Mouse (Mus musculus) kidney, embryonic 14.5 days (tissue): ENCODE measurements around the gene Nt5dc1. TPM values are rescaled to one million over a fixed set of nuclear protein-coding genes. Genes with fewer than 3 reads are reported as not detected.

Source experiments
- ATAC-seq: fragments of 200-750 bp; cut with Nextera tagmentation; 2 replicates; pipeline ENCODE4 v1.8.0; 2017; ENCODE audit warnings: moderate number of reproducible peaks, mild to moderate bottlenecking, moderate TSS enrichment, moderate library complexity; ENCODE audit not compliant: low FRiP score, low TSS enrichment
- H3K27ac ChIP-seq: fragments of 300-500 bp; sonication (generic); 2 replicates; pipeline ENCODE4 v1.5.1; 2014; ENCODE audit warnings: low read depth, mild to moderate bottlenecking, low read length, moderate library complexity, mixed read lengths
- H3K27me3 ChIP-seq: fragments of 300-500 bp; sonication (generic); 2 replicates; pipeline ENCODE4 v1.6.1; 2014; ENCODE audit warnings: mild to moderate bottlenecking, low read length; ENCODE audit not compliant: control insufficient read depth, insufficient read depth
- H3K36me3 ChIP-seq: fragments of 300-500 bp; sonication (generic); 2 replicates; pipeline ENCODE4 v1.6.1; 2014; ENCODE audit warnings: low read length, mixed read lengths; ENCODE audit not compliant: control insufficient read depth, insufficient read depth
- H3K4me1 ChIP-seq: fragments of 300-500 bp; sonication (generic); 2 replicates; pipeline ENCODE4 v1.6.1; 2014; ENCODE audit warnings: low read length, mixed read lengths; ENCODE audit not compliant: control insufficient read depth, insufficient read depth
- H3K4me2 ChIP-seq: fragments of 300-500 bp; sonication (generic); replicated peaks from 2 replicates; pipeline ENCODE4 v1.6.1; 2014; ENCODE audit warnings: low read depth, mild to moderate bottlenecking, low read length
- H3K4me3 ChIP-seq: fragments of 300-500 bp; sonication (generic); 2 replicates; pipeline ENCODE4 v1.5.1; 2014; ENCODE audit warnings: mild to moderate bottlenecking, low read length
- H3K9ac ChIP-seq: fragments of 300-500 bp; sonication (generic); 2 replicates; pipeline ENCODE4 v1.6.1; 2014; ENCODE audit warnings: low read depth, mild to moderate bottlenecking, low read length, moderate library complexity
- H3K9me3 ChIP-seq: fragments of 300-500 bp; sonication (generic); 2 replicates; pipeline ENCODE4 v1.6.1; 2016; ENCODE audit warnings: low read length; ENCODE audit not compliant: control insufficient read depth
- WGBS: fragments of 180-500 bp; shearing (Covaris S2); extraction: QIAGEN DNeasy Blood & Tissue Kit; methylation state at CpG from one replicate; pipeline ENCODE4 v1.1.7; 2014; 5-methylcytosine and 5-hydroxymethylcytosine counted together
- polyA plus RNA-seq: library from polyadenylated mRNA; unstranded; fragments of >200 nt; fragmentation: Nextera tagmentation; extraction: Ambion mirVana; gene quantifications from 2 replicates; pipeline ENCODE4 v1.2.1, GENCODE M21; 2014

Gene Nt5dc1
- polyA plus RNA-seq, 1 experiment from 2014 or later, result 13.4 TPM

DNA sequence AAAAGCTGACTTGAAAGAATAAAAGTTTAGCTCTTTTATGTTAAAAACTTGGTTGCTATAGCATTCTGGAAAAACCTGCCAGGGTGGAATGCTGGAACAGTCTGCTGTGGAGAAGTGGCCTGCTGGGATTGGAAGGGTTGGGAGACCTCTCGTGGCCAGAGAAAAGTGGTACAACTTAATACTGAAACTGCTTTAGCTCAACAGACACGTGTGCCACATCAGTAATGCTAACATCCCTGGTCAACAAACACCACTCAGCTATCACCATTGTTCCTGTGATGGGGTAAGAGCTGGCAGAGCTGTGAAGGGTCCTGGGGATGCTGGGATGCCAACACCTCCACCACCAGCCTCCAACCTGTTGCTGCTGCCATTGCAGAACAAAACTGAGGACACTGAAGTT, 90.0 kb downstream of the Nt5dc1 start:
- WGBS, result 2% methylated on average over 2 of the region's 2 CpGs
- no peak overlapping the region for H3K27ac ChIP-seq
- no peak overlapping the region for H3K4me3 ChIP-seq
- no peaks in the 10 kb centered on the region for H3K4me1 ChIP-seq
- ATAC-seq, result peak; percentile 72; the same call in 1 of the 2 replicates
- H3K4me2 ChIP-seq, result no peak overlapping the region
- no peaks in the 10 kb centered on the region for H3K27me3 ChIP-seq
- no peak overlapping the region for H3K9ac ChIP-seq
- H3K36me3 ChIP-seq, result no peaks in the 10 kb centered on the region
- no peaks in the 10 kb centered on the region for H3K9me3 ChIP-seq

GRCm38 (mm10) chr10:34327144-34327543, 91.2 kb downstream of the Nt5dc1 start:
- Histone ChIP-seq H3K9ac (no peak overlapping the region), H3K36me3 (no peaks in the 10 kb centered on the region), H3K4me3 (no peak overlapping the region), H3K4me1 (no peaks in the 10 kb centered on the region), H3K27me3 (no peaks in the 10 kb centered on the region), H3K9me3 (no peaks in the 10 kb centered on the region), H3K27ac (no peak overlapping the region), H3K4me2 (no peak overlapping the region)
- no peak for ATAC-seq
- 66% methylated on average over 5 of the region's 5 CpGs for WGBS

- ATAC-seq, result no peak
Measured at GRCm38 (mm10) chr10:34326701-34327100, 91.7 kb downstream of the Nt5dc1 start.

GRCm38 (mm10) chr10:34320809-34321208, 97.5 kb downstream of the Nt5dc1 start:
- Histone ChIP-seq H3K4me1 (peaks cover 6% of the 10 kb centered on the region; the same call in 1 of the 2 replicates), H3K36me3 (no peaks in the 10 kb centered on the region), H3K9me3 (no peaks in the 10 kb centered on the region), H3K4me2 (no peak overlapping the region), H3K27ac (no peak overlapping the region), H3K27me3 (no peaks in the 10 kb centered on the region), H3K9ac (no peak overlapping the region), H3K4me3 (no peak overlapping the region)
- WGBS, result 82% methylated on average over 2 of the region's 2 CpGs
- ATAC-seq, result no peak

More at GRCm38 (mm10) chr10:34326701-34327100, 91.7 kb downstream of the Nt5dc1 start:
- H3K27ac ChIP-seq, result no peak overlapping the region
- H3K9me3 ChIP-seq, result no peaks in the 10 kb centered on the region
- H3K9ac ChIP-seq, result no peak overlapping the region
- H3K36me3 ChIP-seq, result no peaks in the 10 kb centered on the region
- H3K4me3 ChIP-seq, result no peak overlapping the region
- WGBS, result 23% methylated on average over 4 of the region's 4 CpGs
- H3K4me1 ChIP-seq, result no peaks in the 10 kb centered on the region
- no peaks in the 10 kb centered on the region for H3K27me3 ChIP-seq
- no peak overlapping the region for H3K4me2 ChIP-seq

DNA sequence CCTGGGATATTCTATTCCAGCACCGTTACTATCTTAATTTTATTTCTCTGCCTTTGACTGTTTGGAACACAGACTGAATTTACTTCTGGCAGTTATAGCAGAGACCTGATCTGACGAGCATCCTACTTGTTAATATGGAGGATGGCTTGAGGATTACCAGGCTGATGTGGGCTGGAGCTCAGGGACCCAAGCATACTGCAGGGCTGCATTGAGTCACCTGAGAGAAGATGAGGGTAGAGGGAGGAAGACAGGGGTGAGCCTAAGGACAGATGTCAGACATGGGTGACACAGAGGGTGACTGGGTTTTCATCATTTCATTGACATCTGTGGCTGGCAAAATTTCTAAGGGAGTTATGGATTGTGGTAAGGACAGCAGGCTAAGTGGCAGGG, 101.1 kb downstream of the Nt5dc1 start:
- peaks cover 6% of the 10 kb centered on the region; the same call in 1 of the 2 replicates for H3K4me1 ChIP-seq
- no peak overlapping the region for H3K9ac ChIP-seq
- no peak overlapping the region for H3K27ac ChIP-seq
- no peaks in the 10 kb centered on the region for H3K9me3 ChIP-seq
- no peaks in the 10 kb centered on the region for H3K36me3 ChIP-seq
- no peak overlapping the region for H3K4me2 ChIP-seq
- 0 out of 2 replicates have a peak, but pooled peaks have one; percentile 52 for ATAC-seq
- H3K4me3 ChIP-seq, result no peak overlapping the region
- H3K27me3 ChIP-seq, result no peaks in the 10 kb centered on the region
- WGBS, result 44% methylated on average over 2 of the region's 2 CpGs

DNA sequence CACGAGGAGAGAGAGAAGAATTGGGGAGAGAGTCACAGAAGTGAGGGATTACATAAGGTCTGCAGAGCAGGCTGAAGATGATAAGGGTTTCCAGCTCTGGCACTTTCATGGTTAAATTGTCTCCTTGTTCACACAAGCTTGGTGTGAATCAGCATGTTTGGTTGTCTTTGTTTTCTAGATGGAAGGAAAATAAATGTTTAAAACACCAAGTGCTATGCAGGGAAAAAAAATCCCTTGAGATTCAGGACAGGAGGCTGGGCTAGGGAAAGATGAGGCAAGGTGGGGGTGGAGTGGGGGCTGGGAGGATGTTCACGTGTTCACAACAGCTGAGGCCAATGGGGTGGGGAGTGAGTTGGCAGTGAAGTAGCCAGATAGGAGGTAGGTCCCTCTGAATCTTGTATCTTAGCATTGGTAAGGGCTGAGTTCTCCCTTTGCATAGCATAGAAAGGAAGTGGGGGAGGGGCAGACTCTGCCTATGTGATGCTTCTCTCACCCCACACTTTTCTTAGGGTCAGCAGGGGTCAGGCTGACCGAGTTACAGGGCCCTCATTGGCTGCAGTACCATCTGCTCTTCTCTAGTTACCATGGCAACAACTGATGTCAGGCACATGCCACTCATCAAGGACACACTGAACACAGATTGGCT, 101.7 kb downstream of the Nt5dc1 start:
- Histone ChIP-seq H3K27ac (no peak overlapping the region), H3K4me2 (no peak overlapping the region; the same call in 1 of the 2 replicates), H3K36me3 (no peaks in the 10 kb centered on the region), H3K27me3 (no peaks in the 10 kb centered on the region), H3K9me3 (no peaks in the 10 kb centered on the region), H3K9ac (no peak overlapping the region), H3K4me3 (no peak overlapping the region), H3K4me1 (peaks cover 6% of the 10 kb centered on the region; the same call in 1 of the 2 replicates)
- 8% methylated on average over 3 of the region's 3 CpGs for WGBS
- peak; percentile 91; the same call in 1 of the 2 replicates for ATAC-seq

DNA sequence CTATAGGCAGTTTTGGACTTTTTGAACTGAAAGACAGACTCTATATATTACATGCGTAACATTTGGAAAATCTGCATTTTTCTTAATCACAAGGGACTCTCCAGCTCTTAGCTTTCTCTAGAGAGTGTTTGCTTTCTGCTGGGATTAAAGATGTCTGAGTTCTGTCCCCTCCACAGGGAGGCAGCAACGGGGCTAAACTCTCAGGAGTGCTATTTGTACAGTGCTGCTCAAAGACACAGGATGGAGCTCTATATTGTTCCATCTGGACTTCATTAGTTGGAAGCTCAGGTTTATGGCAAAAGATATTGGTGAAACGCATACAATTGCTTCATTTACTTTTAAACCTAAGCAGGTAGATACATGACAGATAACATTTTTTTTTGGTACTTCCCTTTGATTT, 105.8 kb downstream of the Nt5dc1 start:
- H3K4me3 ChIP-seq, result no peak overlapping the region
- WGBS, result 68% methylated on average over 3 of the region's 3 CpGs
- H3K9me3 ChIP-seq, result no peaks in the 10 kb centered on the region
- H3K27ac ChIP-seq, result no peak overlapping the region
- no peaks in the 10 kb centered on the region for H3K36me3 ChIP-seq
- peaks cover 6% of the 10 kb centered on the region; the same call in 1 of the 2 replicates for H3K4me1 ChIP-seq
- no peak overlapping the region for H3K9ac ChIP-seq
- no peak overlapping the region for H3K4me2 ChIP-seq
- H3K27me3 ChIP-seq, result no peaks in the 10 kb centered on the region
- no peak for ATAC-seq

GRCm38 (mm10) chr10:34309915-34310685, 108.3 kb downstream of the Nt5dc1 start:
- H3K27ac ChIP-seq, result no peak overlapping the region
- H3K27me3 ChIP-seq, result no peaks in the 10 kb centered on the region
- H3K9ac ChIP-seq, result no peak overlapping the region
- no peak for ATAC-seq
- no peaks in the 10 kb centered on the region for H3K36me3 ChIP-seq
- WGBS, result 90% methylated on average over 9 of the region's 9 CpGs
- H3K4me1 ChIP-seq, result no peaks in the 10 kb centered on the region
- H3K4me2 ChIP-seq, result no peak overlapping the region
- no peak overlapping the region for H3K4me3 ChIP-seq
- no peaks in the 10 kb centered on the region for H3K9me3 ChIP-seq

DNA sequence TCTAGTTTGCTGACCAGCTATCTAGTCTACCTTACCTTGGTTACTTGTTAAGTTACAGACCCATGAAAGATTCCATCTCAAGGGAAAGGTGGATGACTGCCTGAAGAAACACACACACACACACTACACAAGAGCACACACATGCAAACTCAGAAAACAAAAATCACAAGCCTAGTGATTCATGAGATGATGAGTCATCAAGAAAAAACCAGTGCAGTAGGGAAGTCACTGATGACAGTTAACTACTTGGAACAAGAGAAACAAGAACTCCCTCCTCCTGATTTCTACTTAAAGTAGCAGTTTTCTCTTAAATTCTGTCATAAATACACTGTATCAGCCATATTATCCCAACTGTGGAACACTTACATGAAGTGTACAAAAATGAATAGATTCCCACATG, 111.3 kb downstream of the Nt5dc1 start:
- Histone ChIP-seq H3K27ac (no peak overlapping the region), H3K9me3 (no peaks in the 10 kb centered on the region), H3K9ac (no peak overlapping the region), H3K27me3 (no peaks in the 10 kb centered on the region), H3K4me2 (no peak overlapping the region), H3K4me3 (no peak overlapping the region), H3K4me1 (no peaks in the 10 kb centered on the region), H3K36me3 (no peaks in the 10 kb centered on the region)
- no peak for ATAC-seq
